Mouse (Mus musculus) left cerebral cortex, postnatal 10 days (tissue): ENCODE measurements around the gene Tmem104. TPM values are rescaled to one million over a fixed set of nuclear protein-coding genes. Genes with fewer than 3 reads are reported as not detected.

Experiments used
- DNase-seq, 2 experiments: peaks; one replicate each; pipeline ENCODE4 v3.0.0; 2021 to 2022; ENCODE audit warnings: low spot score in 2 of 2, mixed read lengths in 1 of 2; ENCODE audit errors: extremely low spot score in 1 of 2
- intact Hi-C: fragments of 180-260 bp; cut with DNase I; formaldehyde crosslinking; loops from one replicate; pipeline ENCODE4 v1.15.1; 2025
- microRNA-seq: library from miRNA; unstranded; fragments of <30 nt; microRNA quantifications from one replicate; pipeline ENCODE4 v1.2.0, GENCODE M21; 2022
- total RNA-seq, 2 experiments: library from RNA; stranded (reverse); gene quantifications; 2 replicates each; pipeline ENCODE4 v1.2.3; 2021

The Tmem104 gene
- total RNA-seq, 2 experiments from 2014 or later = 19.9 to 20.3 TPM

GRCm38 (mm10) chr11:115286201-115286993 lies 99.1 kb downstream of the Tmem104 start:
- no peak for DNase-seq
- intact Hi-C loops = no loop called here

- DNase-seq = no peak
- intact Hi-C loops = no loop called here
Measured at GRCm38 (mm10) chr11:115287386-115287785, 100.1 kb downstream of the Tmem104 start.

DNA sequence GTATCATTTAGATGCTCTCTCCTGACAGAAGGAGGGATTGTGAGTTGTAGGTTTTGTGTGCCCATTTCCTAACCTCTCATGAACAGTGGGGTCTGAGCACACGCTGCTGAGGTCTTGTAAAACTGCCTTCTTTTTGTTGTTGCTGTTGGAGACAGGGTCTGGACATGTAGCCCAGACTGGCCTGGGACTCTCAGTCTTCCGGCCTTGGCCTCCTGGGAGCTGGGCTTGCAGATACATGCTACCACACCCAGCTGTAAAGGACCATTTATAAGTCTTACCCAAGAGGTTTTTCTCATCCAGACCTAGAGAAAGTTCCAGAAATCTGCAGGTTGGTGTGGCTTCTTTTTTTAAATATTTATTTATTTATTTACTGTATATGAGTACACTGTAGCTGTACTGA lies 101.0 kb downstream of the Tmem104 start:
- no peak for DNase-seq
- intact Hi-C loops = no loop called here

- DNase-seq = peak in 1 of 2 experiments; percentile 53
- intact Hi-C loops = no loop called here
Measured at GRCm38 (mm10) chr11:115289885-115290284, 102.6 kb downstream of the Tmem104 start.

GRCm38 (mm10) chr11:115290314-115290713 lies 103.0 kb downstream of the Tmem104 start:
- intact Hi-C loops = no loop called here

GRCm38 (mm10) chr11:115290919-115291318 lies 103.6 kb downstream of the Tmem104 start:
- intact Hi-C loops = no loop called here
- DNase-seq = no peak

More at GRCm38 (mm10) chr11:115290314-115290713, 103.0 kb downstream of the Tmem104 start:
- DNase-seq = no peak

DNA sequence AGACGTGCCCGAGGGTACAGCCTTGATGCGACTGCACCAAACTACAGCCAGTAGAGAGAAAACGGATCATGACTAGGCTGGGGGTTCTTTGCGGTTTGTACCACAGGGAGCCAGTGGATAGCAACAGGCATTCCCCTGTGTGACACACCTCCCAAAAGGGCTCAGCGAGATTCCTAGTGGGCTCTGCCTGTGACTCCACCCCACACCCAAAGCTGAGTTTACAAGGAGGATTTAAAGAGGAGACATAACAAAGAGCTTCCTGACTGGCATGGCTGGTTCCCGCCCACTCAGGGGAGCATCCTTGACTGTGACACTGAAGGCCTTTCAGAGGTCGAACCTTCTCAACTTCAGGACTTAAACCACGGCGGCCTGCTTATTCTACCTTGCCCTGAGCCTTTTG lies 104.2 kb downstream of the Tmem104 start:
- DNase-seq = no peak
- intact Hi-C loops = no loop called here

- no peak for DNase-seq
Measured at GRCm38 (mm10) chr11:115292631-115293375, 105.5 kb downstream of the Tmem104 start.

DNA sequence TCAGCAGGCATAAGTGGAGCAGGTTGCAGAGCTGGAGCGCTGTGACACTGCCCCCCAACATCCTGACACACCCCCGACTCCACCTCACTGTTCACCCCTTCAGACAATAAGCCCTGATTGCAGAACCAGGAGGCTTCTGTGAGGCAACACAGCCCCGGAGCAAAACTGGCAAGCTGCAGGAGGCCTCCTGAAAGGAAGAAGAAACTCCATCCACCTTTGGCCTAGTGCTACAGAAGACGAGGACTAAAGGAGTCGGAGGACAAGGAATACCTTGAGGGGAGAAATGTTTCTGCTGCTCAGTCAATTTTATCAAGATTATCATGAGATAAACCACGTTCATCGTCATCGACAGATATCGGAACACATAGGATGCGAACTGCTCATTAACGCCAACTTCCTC lies 108.7 kb downstream of the Tmem104 start:
- intact Hi-C loops = no loop called here
- no peak for DNase-seq

More at GRCm38 (mm10) chr11:115292631-115293375, 105.5 kb downstream of the Tmem104 start:
- intact Hi-C loops = no loop called here

Small RNA genes lying within 50 kb of the gene (microRNA-seq; reads per million reads assigned to microRNA genes)
- not detected for gene Gm25837

Other genes with a start within 250 kb of the Tmem104 start
- not detected for gene Cd300c, start 218.3 kb upstream of the Tmem104 start, total RNA-seq
- gene Cd300ld, start 197.6 kb upstream of the Tmem104 start, total RNA-seq = under 1 TPM in 1 of 2 experiments, not detected in 1; 0.16 TPM
- 1 to 10 TPM; 2.9 to 3.2 TPM for gene Cd300c2, start 185.6 kb upstream of the Tmem104 start, total RNA-seq
- not detected for gene Cd300ld2, start 171.3 kb upstream of the Tmem104 start, total RNA-seq
- gene Cd300ld4, start 160.5 kb upstream of the Tmem104 start, total RNA-seq = under 1 TPM in 1 of 2 experiments, not detected in 1; 0.66 TPM
- not detected for gene Cd300ld5, start 149.7 kb upstream of the Tmem104 start, total RNA-seq
- gene Cd300ld3, start 139.1 kb upstream of the Tmem104 start, total RNA-seq = not detected
- gene Cd300e, start 125.3 kb upstream of the Tmem104 start, total RNA-seq = not detected
- under 1 TPM; 0.39 to 0.51 TPM for gene Rab37, start 96.1 kb upstream of the Tmem104 start, total RNA-seq
- under 1 TPM; 0.28 to 0.90 TPM for gene Cd300lf, start 53.5 kb upstream of the Tmem104 start, total RNA-seq
- 10 to 100 TPM; 53.7 to 56.0 TPM for gene Slc9a3r1, start 24.1 kb upstream of the Tmem104 start, total RNA-seq
- 10 to 100 TPM; 14.5 to 16.6 TPM for gene Nat9, start 372 bp downstream of the Tmem104 start, total RNA-seq
- gene Grin2c, start 79.8 kb downstream of the Tmem104 start, total RNA-seq = 10 to 100 TPM; 14.7 to 21.6 TPM
- gene Fdxr, start 89.6 kb downstream of the Tmem104 start, total RNA-seq = 10 to 100 TPM; 18.2 to 18.7 TPM
- gene Fads6, start 110.2 kb downstream of the Tmem104 start, total RNA-seq = 1 to 10 TPM; 6.5 to 6.8 TPM
- gene Otop2, start 119.7 kb downstream of the Tmem104 start, total RNA-seq = under 1 TPM in 1 of 2 experiments, not detected in 1; 0.14 TPM
- gene Ush1g, start 134.6 kb downstream of the Tmem104 start, total RNA-seq = under 1 TPM; 0.24 to 0.26 TPM
- gene Otop3, start 147.2 kb downstream of the Tmem104 start, total RNA-seq = under 1 TPM; 0.24 to 0.28 TPM
- 10 to 100 TPM; 77.5 to 81.7 TPM for gene Hid1, start 180.3 kb downstream of the Tmem104 start, total RNA-seq
- gene Cdr2l, start 194.4 kb downstream of the Tmem104 start, total RNA-seq = 10 to 100 TPM; 15.2 to 17.2 TPM
- gene Mrpl58, start 216.3 kb downstream of the Tmem104 start, total RNA-seq = 10 to 100 TPM; 96.2 to 98.8 TPM
- gene Atp5h, start 232.5 kb downstream of the Tmem104 start, total RNA-seq = 100 to 1,000 TPM; 399 to 414 TPM
- 10 to 100 TPM; 54.3 to 55.7 TPM for gene Kctd2, start 232.6 kb downstream of the Tmem104 start, total RNA-seq